Mouse (Mus musculus): ENCODE results near the gene Ntn3.

GRCm38 (mm10) chr17:24170729-24171128 lies 38.6 kb downstream of the Ntn3 start:
- TF ChIP-seq HCFC1 (IDR thresholded peaks at IDR 0.05; ENCODE audit: borderline replicate concordance, insufficient read depth, low read length) (no peak), CHD2 (IDR thresholded peaks at IDR 0.05; ENCODE audit: low read depth, low read length) (no peak), ZC3H11A (IDR thresholded peaks at IDR 0.05; ENCODE audit: borderline replicate concordance, low read depth, low read length) (no peak), ZNF384 (IDR thresholded peaks at IDR 0.05; ENCODE audit: low read depth, low read length) (no peak), MAFK (IDR thresholded peaks at IDR 0.05; ENCODE audit: insufficient read depth, low read depth, low read length) (no peak)
